Mouse (Mus musculus) limb, embryonic 10.5 days (tissue): ENCODE results near the gene Cacnb3. TPM values are rescaled to one million over a fixed set of nuclear protein-coding genes. Genes with fewer than 3 reads are reported as not detected.

Source experiments
- DNase-seq: peaks from one replicate; pipeline ENCODE4 v3.0.0-alpha.2; 2017; ENCODE audit warnings: low spot score
- H3K27ac ChIP-seq: fragments of 300-500 bp; sonication (generic); 2 replicates; pipeline ENCODE4 v1.5.1; 2016; ENCODE audit warnings: mild to moderate bottlenecking
- H3K27me3 ChIP-seq: fragments of 300-500 bp; sonication (generic); 2 replicates; pipeline ENCODE4 v1.6.1; 2016; ENCODE audit warnings: low read depth, mild to moderate bottlenecking; ENCODE audit not compliant: poor library complexity, severe bottlenecking
- H3K36me3 ChIP-seq: fragments of 300-500 bp; sonication (generic); 2 replicates; pipeline ENCODE4 v1.6.1; 2016; ENCODE audit warnings: mild to moderate bottlenecking, moderate library complexity
- H3K4me1 ChIP-seq: fragments of 300-500 bp; sonication (generic); 2 replicates; pipeline ENCODE4 v1.6.1; 2016
- H3K4me3 ChIP-seq: fragments of 300-500 bp; sonication (generic); 2 replicates; pipeline ENCODE4 v1.5.1; 2016; ENCODE audit warnings: mild to moderate bottlenecking, moderate library complexity
- H3K9me3 ChIP-seq: fragments of 300-500 bp; sonication (generic); replicated peaks from 2 replicates; pipeline ENCODE4 v1.6.1; 2016; ENCODE audit warnings: mild to moderate bottlenecking
- WGBS: fragments of 180-500 bp; shearing (Covaris S2); methylation state at CpG from one replicate; pipeline ENCODE4 v1.1.7; 2016; 5-methylcytosine and 5-hydroxymethylcytosine counted together
- polyA plus RNA-seq: library from polyadenylated mRNA; unstranded; fragments of >200 nt; fragmentation: Nextera tagmentation; extraction: Ambion mirVana; gene quantifications from 2 replicates; pipeline ENCODE4 v1.2.1, GENCODE M21; 2016

The Cacnb3 gene
- polyA plus RNA-seq, 1 experiment from 2014 or later = 24.2 TPM

DNA sequence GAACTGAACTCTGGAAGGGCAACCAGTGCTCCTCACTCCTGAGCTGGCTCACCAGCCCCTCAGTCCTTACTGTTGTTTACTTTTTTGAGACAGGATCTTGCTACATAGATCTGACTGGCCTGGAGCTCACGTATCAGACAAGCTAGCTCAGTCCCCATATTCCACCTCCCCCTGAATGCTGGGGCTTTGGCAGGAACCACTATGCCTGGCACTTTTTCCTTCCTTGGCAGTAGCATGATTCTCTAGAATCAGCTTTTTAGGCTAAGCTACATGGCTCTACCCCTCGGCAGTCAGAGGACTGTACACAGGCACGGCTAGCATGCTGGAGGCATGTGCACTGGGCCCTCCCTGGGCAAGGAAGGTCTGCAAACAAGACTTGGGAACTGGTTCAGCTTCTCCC is 17.4 kb downstream of the Cacnb3 start:
- 95% methylated on average over 3 of the region's 3 CpGs for WGBS
- H3K36me3 ChIP-seq = peaks cover 100% of the 10 kb centered on the region

GRCm38 (mm10) chr15:98651431-98651830 is 20.8 kb downstream of the Cacnb3 start:
- H3K4me1 ChIP-seq = no peaks in the 10 kb centered on the region
- 93% methylated on average over 15 of the region's 15 CpGs for WGBS
- H3K27me3 ChIP-seq = no peaks in the 10 kb centered on the region
- H3K27ac ChIP-seq = no peak overlapping the region
- no peak overlapping the region for H3K4me3 ChIP-seq
- H3K36me3 ChIP-seq = peaks cover 100% of the 10 kb centered on the region
- H3K9me3 ChIP-seq = no peaks in the 10 kb centered on the region
- no peak for DNase-seq

More for the DNA sequence above, 17.4 kb downstream of the Cacnb3 start:
- DNase-seq = no peak
- Histone ChIP-seq H3K4me1 (no peaks in the 10 kb centered on the region), H3K27ac (no peak overlapping the region), H3K27me3 (no peaks in the 10 kb centered on the region), H3K9me3 (no peaks in the 10 kb centered on the region), H3K4me3 (no peak overlapping the region)

DNA sequence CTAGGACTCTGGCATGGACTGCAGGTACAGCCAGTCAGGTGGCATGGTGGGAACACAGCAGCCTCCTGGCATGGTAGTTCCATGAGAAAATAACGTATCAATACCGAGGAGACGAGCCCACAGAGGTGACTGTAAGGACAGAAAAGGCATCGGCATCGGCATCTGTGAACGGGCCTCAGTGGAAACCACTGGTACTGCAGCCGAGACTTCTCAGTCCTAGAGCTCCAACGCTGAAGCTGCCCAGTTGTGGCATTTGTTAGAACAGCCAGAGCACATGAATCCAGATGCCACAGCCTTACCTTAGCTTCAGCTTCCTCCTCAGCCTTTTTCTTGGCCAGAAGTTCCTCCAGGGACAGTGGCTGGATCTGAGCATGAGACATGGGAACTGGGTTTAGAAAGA is 21.5 kb downstream of the Cacnb3 start:
- Histone ChIP-seq H3K4me1 (no peaks in the 10 kb centered on the region), H3K27ac (no peak overlapping the region), H3K9me3 (no peaks in the 10 kb centered on the region), H3K4me3 (no peak overlapping the region), H3K27me3 (no peaks in the 10 kb centered on the region), H3K36me3 (peaks cover 100% of the 10 kb centered on the region)
- DNase-seq = no peak
- 94% methylated on average over 8 of the region's 8 CpGs for WGBS

- Histone ChIP-seq H3K4me1 (peaks cover 9% of the 10 kb centered on the region; the same call in 1 of the 2 replicates), H3K36me3 (peaks cover 89% of the 10 kb centered on the region), H3K4me3 (no peak overlapping the region), H3K27me3 (no peaks in the 10 kb centered on the region), H3K27ac (no peak overlapping the region), H3K9me3 (no peaks in the 10 kb centered on the region)
- WGBS = 85% methylated on average over 15 of the region's 15 CpGs
- DNase-seq = no peak
Measured at GRCm38 (mm10) chr15:98656982-98657751, 26.5 kb downstream of the Cacnb3 start.

DNA sequence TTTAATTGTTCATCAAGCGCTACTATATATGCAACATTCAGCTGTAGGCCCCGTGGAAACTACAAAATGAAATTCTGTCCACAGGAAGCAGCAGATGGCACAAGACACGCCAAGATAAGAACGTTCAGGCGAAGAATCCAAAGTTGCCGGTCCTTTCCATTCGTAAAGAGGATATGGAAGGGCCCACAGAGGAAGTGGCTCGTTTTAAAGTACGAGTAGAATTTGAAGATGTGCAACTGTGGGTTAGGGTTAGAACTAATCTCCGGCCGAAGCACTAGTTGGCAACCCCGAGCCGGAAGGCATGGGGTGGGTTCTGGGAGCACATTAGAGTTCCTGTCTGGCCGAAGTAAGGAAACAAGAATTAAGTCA is 31.5 kb downstream of the Cacnb3 start:
- Histone ChIP-seq H3K36me3 (peaks cover 39% of the 10 kb centered on the region), H3K9me3 (no peaks in the 10 kb centered on the region), H3K27ac (peak overlapping the region; percentile 98), H3K27me3 (no peaks in the 10 kb centered on the region), H3K4me3 (peak overlapping the region; percentile 94), H3K4me1 (peaks cover 9% of the 10 kb centered on the region; the same call in 1 of the 2 replicates)
- DNase-seq = no peak
- WGBS = 2% methylated on average over 14 of the region's 14 CpGs

- H3K4me3 ChIP-seq = peak within 1 kb of the TSS; percentile 94
- peak; percentile 96 for DNase-seq
- H3K27ac ChIP-seq = peak within 1 kb of the TSS; percentile 98
- peaks cover 9% of the 10 kb centered on the region; the same call in 1 of the 2 replicates for H3K4me1 ChIP-seq
- H3K36me3 ChIP-seq = peaks cover 32% of the 10 kb centered on the region
- 5% methylated on average over 48 of the region's 48 CpGs for WGBS
- H3K9me3 ChIP-seq = no peaks in the 10 kb centered on the region
- no peaks in the 10 kb centered on the region for H3K27me3 ChIP-seq
Measured at GRCm38 (mm10) chr15:98662567-98663545, 32.2 kb downstream of the Cacnb3 start, which contains the start of gene Ddx23. Gene Ddx23, minus strand, starts transcription at chr15:98662894.

- no peak overlapping the region for H3K4me3 ChIP-seq
- H3K9me3 ChIP-seq = no peaks in the 10 kb centered on the region
- DNase-seq = no peak
- H3K27me3 ChIP-seq = no peaks in the 10 kb centered on the region
- H3K27ac ChIP-seq = no peak overlapping the region
- peaks cover 9% of the 10 kb centered on the region; the same call in 1 of the 2 replicates for H3K4me1 ChIP-seq
- 81% methylated on average over 11 of the region's 11 CpGs for WGBS
- H3K36me3 ChIP-seq = peaks cover 18% of the 10 kb centered on the region
Measured at GRCm38 (mm10) chr15:98664042-98664907, 33.6 kb downstream of the Cacnb3 start.

DNA sequence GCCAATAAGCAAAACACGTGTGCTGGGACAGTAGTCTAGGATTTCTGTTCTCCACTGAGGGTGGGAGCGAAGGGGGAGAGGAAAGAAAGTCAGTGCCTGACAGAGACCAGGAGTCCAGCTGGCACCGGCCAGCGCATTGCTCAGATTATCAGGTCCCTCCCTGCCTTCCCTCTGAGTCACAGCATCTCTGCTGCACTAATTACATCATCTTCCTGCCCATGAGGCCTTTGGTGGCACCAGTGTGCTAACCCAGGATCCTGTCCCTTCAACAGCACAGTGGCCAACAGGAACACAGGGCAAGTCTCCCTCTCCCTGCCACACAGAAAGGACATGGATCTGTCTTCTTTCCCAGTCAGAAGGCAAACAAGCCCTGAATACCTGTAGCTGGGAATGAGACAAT is 42.0 kb downstream of the Cacnb3 start:
- WGBS = 78% methylated on average over 4 of the region's 4 CpGs
- H3K36me3 ChIP-seq = no peaks in the 10 kb centered on the region
- no peak overlapping the region for H3K27ac ChIP-seq
- no peak overlapping the region for H3K4me3 ChIP-seq
- no peak for DNase-seq
- no peaks in the 10 kb centered on the region for H3K9me3 ChIP-seq
- peaks cover 33% of the 10 kb centered on the region for H3K4me1 ChIP-seq
- H3K27me3 ChIP-seq = peaks cover 49% of the 10 kb centered on the region

DNA sequence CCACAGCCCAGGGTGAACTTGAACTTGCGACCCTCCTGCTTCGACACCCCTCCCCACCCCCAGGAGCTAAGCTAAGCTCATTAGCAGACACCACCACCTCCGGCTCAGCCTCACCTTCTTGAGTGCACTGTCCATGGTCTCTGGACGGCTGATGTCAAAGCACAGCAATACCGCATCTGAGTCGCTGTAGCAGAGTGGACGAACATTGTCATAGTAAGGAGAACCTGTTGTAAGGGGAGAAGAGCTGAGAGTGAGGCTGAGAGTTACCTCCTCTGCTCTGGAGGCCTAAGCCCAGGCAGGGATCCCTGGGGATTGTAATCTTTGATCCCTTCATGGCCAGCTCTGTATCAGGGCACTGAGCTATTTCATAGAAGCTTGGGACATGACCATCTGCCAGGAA is 43.1 kb downstream of the Cacnb3 start:
- Histone ChIP-seq H3K4me3 (no peak overlapping the region), H3K27me3 (peaks cover 60% of the 10 kb centered on the region), H3K9me3 (no peaks in the 10 kb centered on the region), H3K36me3 (no peaks in the 10 kb centered on the region), H3K4me1 (peaks cover 33% of the 10 kb centered on the region), H3K27ac (no peak overlapping the region)
- DNase-seq = no peak
- 81% methylated on average over 7 of the region's 7 CpGs for WGBS

- WGBS = 39% methylated on average over 7 of the region's 7 CpGs
- Histone ChIP-seq H3K27me3 (peaks cover 67% of the 10 kb centered on the region), H3K36me3 (no peaks in the 10 kb centered on the region), H3K4me3 (no peak overlapping the region), H3K9me3 (no peaks in the 10 kb centered on the region), H3K27ac (no peak overlapping the region), H3K4me1 (peaks cover 33% of the 10 kb centered on the region)
- no peak for DNase-seq
Measured at GRCm38 (mm10) chr15:98674284-98674993, 43.8 kb downstream of the Cacnb3 start.

- H3K27me3 ChIP-seq = peaks cover 73% of the 10 kb centered on the region
- WGBS = 24% methylated on average over 11 of the region's 11 CpGs
- no peaks in the 10 kb centered on the region for H3K9me3 ChIP-seq
- H3K36me3 ChIP-seq = no peaks in the 10 kb centered on the region
- H3K27ac ChIP-seq = no peak overlapping the region
- no peak overlapping the region for H3K4me3 ChIP-seq
- DNase-seq = no peak
- peaks cover 33% of the 10 kb centered on the region for H3K4me1 ChIP-seq
Measured at GRCm38 (mm10) chr15:98674994-98675545, 44.4 kb downstream of the Cacnb3 start.
